Mouse (Mus musculus): ENCODE results near the gene Vwa8. TPM values are rescaled to one million over a fixed set of nuclear protein-coding genes. Genes with fewer than 3 reads are reported as not detected.
"Not testable (repeated sequence)": the region's sequence is repeated elsewhere in the genome, so short reads cannot be mapped to it uniquely, and the experiment has no call there.

The Vwa8 gene
- total RNA-seq, 2 experiments from 2014 or later = 23.3 to 28.0 TPM

DNA sequence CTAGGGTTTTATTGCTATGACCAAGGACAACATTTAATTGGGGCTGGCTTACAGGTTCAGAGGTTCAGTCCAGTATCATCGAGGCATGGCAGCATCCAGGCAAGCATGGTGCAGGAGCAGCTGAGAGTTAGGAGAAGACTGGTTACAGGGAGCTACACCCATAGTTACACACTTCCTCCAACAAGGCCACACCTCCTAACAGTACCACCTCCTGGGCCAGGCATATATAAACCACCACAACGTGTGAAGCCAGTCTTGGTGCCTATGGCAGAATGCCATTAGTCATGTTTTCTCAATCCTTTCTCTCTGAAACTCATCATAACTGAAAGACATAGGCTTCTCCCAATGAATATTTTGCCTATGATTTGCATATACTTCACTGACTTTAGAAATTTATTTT is 106.9 kb downstream of the Vwa8 start:
- DNase-seq (ENCODE audit: extremely low spot score in 1 of 2, low spot score in 1 of 2) = no peak

DNA sequence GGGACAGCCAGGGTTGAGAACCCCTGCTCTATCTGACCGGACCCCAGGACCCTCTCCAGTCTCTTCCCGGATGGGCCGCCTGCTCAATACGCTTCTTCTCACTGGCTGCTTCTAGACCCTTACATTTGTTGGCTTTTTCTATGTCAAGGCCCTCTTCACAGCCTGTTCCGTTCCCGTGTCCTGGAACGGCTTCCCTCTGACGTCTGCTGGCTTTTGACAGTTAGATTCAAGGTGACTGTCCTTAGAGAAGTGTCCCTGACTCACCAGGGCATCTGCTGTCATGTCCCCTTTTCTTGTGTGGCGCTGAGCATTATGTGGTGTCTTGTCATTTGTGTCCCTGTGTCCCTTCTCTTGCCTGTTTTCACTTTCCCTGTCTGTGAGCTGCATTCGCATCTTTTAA is 121.8 kb downstream of the Vwa8 start:
- DNase-seq (ENCODE audit: extremely low spot score in 1 of 2, low spot score in 1 of 2) = no peak

DNA sequence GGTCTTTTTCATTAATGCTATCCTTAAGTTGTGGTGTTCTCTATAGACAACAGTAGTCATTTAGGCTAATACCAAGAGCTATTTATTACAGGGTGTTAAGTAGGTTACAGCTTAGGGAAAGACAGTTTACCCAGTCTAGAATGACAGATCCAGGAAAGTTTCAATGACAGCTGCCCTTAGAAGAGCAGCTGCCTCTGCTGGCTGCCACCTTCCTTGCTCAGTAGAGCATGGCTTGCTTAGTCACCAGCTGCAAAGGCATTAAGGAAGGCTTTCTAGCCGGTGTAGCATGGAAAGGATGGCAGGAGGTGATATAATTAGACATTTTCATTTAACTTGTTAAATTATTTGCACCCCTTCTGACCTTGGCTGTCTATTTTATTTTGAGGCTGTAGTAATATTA is 123.6 kb downstream of the Vwa8 start:
- no peak for DNase-seq (ENCODE audit: extremely low spot score in 1 of 2, low spot score in 1 of 2)

DNA sequence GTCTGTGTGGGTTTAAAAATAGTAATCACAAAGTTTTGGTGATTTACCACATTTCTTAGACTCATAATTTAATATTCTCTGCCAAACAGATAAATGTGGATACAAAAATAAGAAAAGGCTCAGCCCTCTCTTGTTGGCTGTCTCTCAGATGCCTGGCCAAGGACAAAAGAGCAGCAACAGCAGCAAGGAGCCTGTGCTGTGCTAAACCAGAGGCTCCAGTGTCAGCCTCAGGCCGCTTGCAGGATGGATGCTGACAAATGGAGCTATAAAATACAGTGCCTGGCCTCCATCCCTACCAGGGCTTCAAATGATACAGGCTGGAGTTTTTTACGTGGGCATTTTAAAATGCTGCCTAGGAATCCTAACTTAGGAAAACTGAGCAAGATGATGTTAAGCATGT is 134.3 kb downstream of the Vwa8 start:
- DNase-seq (ENCODE audit: extremely low spot score in 1 of 2, low spot score in 1 of 2) = no peak

DNA sequence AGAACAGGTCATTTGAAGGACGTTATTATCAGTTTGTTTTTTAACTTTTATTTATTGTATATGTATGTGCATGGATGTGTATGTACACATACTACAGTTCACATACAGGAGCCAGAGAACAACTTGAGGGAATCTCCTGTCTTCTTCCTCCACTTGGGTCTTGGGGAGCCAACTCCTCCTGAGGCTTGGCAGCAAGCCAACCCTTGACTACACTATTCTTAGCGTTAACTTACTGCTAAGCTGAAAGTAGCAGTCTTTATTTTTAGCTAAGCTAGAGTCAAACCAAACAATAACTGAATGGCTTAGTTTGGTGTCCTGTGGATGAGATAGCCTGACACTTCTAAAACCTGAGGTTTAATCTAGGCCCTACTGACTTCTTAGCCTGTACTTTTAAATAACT is 135.4 kb downstream of the Vwa8 start:
- DNase-seq (ENCODE audit: extremely low spot score in 1 of 2, low spot score in 1 of 2) = no peak

DNA sequence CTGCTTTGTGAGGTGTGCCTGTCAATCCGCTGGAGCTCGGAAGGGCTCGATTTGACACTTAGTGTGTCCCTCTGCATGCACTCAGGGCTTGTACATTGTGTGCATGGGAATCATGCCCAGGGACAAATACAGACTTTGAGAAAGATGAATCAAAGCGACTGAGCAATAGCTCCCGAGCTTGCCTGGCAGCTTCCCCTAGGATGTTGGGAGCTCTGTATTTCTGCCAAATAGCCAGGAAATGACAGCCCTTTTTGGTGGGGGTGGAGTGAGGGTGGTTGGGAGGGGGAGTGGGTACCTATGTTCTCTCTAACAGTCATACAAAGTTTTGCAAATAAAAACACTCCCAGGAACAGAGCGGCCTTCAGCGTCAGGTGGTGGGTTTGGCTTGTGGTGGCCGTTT is 138.7 kb downstream of the Vwa8 start:
- DNase-seq (ENCODE audit: extremely low spot score in 1 of 2, low spot score in 1 of 2) = peak in 1 of 2 experiments; percentile 22

DNA sequence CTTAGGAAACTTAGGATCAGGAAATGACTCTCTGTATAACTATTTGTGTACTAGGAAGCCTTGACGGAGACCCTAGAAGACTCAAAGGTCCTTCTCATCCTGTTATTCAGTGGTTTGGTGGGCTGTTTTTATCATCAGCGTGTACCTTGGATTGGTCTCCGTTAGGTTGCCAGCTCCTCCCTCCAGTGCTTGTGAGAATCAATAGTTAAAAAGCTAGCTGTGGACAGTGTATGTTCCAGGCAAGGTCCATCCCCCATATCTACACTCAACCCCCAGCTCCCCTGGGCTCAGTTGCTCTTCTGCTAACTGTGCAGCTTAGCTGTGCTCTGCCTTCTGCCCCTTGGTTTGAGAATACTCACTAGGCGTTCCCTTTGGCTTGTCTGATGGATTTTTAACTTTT is 143.6 kb downstream of the Vwa8 start:
- DNase-seq (ENCODE audit: extremely low spot score in 1 of 2, low spot score in 1 of 2) = no peak

DNA sequence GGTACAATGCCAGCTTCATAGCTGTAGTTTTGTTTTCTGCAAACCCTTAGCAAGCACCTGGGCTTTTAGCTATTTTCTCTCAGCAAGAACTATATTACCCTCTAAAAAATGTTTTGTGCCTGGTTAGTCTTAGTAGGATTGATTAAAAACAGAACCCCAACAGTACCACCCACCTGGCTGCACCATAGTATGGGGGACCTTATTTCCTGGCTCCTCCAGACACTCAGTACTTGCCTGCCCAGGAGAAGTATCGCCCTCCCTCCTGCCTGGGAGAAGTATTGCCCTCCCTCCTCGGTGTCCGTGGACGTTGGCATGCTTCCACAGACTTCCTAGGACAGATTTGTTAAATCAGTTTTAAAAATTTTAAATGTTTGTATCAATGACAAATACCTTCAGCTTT is 144.7 kb downstream of the Vwa8 start:
- DNase-seq (ENCODE audit: extremely low spot score in 1 of 2, low spot score in 1 of 2) = no peak

DNA sequence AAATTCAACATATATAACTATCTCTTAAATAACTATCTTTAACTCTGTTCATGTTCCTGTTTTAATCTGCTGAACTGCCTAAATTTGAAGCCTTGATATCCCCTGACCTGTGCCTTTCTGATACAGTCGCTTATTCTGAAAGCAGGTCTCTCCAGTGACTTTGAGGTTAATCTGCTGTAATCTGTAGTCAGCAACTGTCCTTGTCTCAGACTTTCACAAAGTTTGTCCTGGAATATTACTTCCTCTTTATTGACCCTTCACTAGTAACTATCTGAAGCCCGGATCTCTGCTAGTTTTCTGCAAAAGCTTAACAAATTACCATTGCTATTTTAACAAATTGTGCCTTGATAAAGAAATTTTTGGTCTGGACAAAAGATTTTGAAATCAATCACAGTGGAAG is 147.5 kb downstream of the Vwa8 start:
- DNase-seq (ENCODE audit: extremely low spot score in 1 of 2, low spot score in 1 of 2) = no peak

DNA sequence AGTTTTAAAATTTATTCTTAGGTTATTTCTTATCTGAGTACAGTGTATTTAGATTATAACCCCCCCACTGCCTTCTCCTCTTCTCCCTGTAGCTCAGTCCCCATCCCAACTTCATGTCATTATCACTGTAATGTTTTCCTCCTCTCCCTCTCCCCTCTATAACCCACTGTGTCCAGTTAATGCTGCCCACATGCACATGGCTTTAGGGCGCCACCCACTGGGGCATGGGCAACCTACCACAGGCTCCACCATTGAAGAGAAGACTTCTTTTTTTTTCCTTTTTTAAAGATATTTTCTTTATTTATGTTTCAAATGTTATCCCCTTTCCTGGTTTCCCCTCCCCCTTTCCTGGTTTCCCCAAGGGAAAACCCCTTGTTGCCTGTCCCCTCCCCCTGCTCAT is 154.7 kb downstream of the Vwa8 start:
- no peak for DNase-seq (ENCODE audit: extremely low spot score in 1 of 2, low spot score in 1 of 2)

DNA sequence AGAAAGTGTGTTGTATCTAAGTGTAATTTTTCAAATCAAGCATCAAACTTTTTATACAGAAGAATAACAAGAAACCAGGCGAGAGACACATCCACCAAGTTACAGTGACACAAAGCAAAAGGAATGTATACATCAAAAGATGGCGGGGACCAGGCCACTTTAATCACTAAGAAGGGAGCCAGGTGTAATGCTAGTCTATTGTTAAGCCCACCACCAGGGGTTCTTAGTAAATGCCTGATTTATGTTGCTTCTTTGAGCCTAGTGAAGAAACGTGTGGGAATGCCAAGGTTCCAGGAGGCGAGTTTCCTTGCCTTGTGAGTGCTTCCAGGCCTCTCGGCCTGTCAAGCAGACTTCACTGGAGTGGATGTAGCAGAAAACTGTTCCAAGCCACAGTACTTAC is 168.9 kb downstream of the Vwa8 start:
- DNase-seq (ENCODE audit: extremely low spot score in 1 of 2, low spot score in 1 of 2) = not testable (repeated sequence)

DNA sequence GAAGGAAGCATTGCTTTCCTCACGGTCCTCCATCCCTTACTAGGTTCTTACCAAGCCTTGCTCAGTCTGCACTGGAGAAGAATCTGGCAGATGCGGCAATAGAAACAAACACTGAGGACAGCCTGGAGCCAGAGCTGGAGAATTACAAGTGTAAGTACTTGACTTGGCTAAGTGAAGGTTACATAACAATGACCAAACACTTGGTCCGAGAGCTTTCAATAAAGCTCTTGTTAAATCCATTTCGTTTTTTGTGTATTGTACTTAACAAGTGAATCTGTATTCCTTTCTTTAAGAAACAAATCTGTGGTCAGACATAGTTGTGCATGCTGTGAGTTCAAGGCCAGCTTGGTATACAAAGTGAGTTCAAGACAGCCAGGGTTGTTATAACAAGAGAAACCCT is 169.7 kb downstream of the Vwa8 start:
- no peak for DNase-seq (ENCODE audit: extremely low spot score in 1 of 2, low spot score in 1 of 2)

DNA sequence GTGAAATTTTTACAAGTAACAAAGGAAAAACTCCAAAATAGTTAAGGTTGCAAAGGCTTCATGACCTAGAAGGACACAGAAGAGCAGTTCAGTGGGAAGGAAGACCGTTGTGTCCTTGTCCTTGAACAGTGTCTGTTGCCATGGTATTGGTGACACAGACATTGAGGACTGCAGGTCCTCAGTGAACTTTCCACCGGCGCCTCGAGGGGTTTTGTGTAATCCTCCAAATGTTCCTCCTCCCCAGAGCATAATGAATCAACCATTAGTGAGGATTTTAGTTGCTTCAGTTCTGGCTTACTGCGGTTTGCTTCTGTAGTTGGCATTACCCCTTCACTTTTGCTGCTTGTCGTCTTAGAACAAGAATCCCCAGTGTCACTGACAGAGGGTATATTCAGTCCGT is 172.9 kb downstream of the Vwa8 start:
- DNase-seq (ENCODE audit: extremely low spot score in 1 of 2, low spot score in 1 of 2) = no peak

DNA sequence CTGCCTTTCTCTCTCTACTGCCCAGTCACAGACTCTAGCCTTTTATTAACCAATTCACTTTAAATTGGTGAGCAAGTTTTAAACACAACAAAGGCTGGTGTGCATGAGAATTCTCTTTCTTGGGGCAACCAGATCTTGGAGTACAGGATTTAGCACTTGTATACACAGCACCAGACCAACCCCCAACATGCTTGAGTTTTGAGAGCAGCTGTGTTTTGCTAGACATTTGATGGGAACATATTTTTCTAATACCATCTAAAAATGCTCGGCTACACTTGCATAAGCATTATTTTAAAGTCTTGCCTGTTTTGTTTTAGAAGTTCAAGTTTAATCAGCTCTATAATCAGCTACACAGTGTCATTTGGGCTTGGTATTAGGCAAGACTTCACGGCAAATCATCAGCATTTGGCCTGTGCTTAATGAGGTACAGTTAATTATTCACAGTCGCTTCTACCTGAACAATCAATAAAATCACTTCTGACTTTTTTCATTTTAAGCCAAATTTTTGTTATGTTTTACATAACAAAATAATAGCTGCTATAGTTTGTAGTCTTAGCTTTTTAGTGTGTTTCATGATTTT is 180.2 kb downstream of the Vwa8 start:
- DNase-seq (ENCODE audit: extremely low spot score in 1 of 2, low spot score in 1 of 2) = no peak

DNA sequence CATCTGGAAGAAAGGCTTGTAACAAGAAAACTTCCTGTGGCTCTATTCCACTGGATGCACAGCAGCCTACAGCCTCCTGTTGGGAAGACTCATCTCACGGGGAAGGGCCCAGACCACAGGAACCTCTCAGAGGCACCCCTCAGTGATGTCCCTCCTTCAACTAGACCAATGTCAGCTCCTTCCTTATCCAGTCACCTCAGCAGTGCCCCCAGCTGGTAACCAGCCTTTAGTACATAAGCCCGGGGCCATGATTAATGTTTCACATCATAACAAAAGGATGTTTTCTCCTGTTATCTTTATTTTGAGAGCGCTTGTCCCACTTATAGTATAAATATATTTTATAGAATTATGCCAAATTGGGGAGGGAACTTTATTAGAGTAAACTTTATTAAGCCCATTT is 181.9 kb downstream of the Vwa8 start:
- DNase-seq (ENCODE audit: extremely low spot score in 1 of 2, low spot score in 1 of 2) = no peak

DNA sequence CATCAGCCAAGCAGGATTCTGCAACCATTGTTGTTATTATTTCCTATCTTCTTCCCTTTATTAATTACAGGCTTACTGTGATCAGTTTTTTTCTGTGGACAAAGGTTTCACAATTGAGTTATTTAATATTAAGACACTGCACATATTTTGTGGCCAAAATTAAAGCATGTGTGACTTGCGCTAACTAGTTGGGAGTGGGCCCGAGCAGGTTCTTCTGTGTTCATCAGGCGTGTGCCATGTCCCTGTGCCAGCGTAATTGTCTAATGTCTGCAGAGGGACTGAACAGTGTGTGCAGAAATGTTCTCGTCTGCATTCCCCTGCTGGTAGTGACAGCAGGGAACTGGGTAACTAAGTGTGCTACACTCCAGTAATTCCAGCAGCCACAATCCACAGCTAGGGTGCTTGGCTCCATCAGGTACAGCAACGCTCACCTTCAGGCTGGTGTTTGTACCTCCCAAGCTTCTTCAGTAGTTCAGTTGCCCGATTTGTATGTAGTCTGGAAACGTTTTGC is 182.4 kb downstream of the Vwa8 start:
- peak in 1 of 2 experiments; percentile 29 for DNase-seq (ENCODE audit: extremely low spot score in 1 of 2, low spot score in 1 of 2)

DNA sequence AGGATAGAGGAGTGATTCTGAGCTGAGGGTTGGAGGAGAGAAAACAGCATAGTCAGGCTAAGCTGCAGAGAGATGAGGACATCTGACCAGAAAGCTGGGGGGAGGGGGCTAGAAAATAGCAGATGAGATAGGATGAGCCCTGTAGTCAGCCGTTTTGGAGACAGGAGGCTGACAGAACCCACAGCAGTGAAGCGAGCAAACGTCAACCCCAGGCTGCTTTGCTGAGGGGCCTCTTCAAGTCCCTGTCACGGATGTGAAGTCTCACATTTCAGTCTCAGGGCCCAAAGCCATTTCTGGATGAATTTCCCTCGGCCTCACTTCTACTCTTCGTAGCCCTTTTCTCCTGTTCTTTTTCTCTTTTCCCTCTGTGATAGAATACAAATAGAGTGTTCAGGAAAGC is 184.5 kb downstream of the Vwa8 start:
- no peak for DNase-seq (ENCODE audit: extremely low spot score in 1 of 2, low spot score in 1 of 2)

DNA sequence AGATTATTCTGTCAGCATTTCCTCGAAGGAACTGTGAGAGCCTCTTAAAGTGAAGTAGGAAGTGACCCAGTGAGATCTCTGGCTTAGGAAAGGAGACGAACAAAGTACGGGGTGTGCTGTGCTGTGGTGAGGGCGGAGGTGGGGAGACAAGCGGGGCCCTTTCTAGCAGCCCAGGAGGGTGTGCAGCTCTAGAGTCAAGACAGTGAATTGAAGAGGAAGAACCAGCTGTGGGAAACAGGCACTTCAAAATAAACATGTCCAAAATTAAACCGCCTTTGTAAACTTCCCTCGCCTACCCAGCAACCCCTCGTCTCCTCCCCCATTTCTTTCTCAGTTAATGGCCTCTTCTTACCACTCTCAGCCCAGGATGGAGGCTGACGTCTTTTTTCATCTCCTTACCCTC is 185.7 kb downstream of the Vwa8 start:
- no peak for DNase-seq (ENCODE audit: extremely low spot score in 1 of 2, low spot score in 1 of 2)

DNA sequence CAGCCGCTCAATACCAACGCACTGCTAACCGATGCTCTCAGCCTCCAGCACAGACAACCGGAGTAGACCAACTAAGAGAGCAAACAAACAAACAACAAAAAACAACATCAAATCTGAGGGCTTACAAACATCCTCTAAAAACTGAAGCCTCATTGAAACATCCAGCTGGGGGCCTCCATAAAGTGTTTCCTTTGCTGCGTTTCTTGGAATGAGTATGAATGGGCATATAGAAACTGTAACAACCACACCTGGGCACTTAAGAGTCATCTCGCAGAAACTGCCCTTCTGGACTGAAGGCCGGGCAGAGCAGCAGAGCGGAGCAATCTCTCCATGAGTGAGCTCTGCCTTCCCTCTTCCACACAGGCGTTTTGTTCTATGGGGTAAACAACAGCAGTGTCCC is 186.7 kb downstream of the Vwa8 start:
- DNase-seq (ENCODE audit: extremely low spot score in 1 of 2, low spot score in 1 of 2) = no peak

DNA sequence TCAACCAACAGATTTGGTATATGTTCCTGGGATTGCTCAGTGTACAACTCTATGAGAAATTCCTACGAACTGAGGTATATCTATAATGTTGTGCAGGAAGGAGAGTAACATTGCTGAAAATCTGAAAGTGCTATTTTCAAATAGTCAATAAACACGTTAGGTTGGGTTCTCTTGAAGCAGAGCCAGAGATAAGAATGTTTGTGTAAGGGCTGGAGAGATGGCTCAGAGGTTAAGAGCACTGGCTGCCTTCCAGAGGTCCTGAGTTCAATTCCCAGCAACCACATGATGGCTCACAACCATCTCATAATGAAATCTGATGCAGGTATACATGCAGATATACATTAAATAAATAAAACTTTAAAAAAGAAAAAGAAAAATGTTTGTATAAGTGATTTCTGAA is 198.3 kb downstream of the Vwa8 start:
- no peak for DNase-seq (ENCODE audit: extremely low spot score in 1 of 2, low spot score in 1 of 2)

DNA sequence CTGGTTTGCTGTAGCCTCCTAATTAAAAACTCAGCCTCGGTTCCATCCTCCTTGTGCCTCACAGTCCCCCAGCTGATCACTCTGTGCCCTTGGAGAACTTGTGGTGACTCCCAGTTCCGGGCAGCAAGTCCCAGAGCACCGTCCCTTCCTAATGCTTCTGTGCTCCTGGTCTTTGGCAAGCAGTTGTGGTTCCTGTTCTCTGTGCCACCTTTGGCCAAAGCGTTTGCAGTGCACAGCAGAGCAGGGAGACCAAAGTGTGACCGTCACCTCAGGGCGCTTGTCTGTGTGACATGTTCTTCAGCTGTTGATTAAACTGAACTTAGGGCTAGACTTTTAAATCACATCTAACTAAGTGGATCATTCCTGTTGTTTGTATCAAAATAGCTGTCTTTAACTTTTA is 199.1 kb downstream of the Vwa8 start:
- no peak for DNase-seq (ENCODE audit: extremely low spot score in 1 of 2, low spot score in 1 of 2)

DNA sequence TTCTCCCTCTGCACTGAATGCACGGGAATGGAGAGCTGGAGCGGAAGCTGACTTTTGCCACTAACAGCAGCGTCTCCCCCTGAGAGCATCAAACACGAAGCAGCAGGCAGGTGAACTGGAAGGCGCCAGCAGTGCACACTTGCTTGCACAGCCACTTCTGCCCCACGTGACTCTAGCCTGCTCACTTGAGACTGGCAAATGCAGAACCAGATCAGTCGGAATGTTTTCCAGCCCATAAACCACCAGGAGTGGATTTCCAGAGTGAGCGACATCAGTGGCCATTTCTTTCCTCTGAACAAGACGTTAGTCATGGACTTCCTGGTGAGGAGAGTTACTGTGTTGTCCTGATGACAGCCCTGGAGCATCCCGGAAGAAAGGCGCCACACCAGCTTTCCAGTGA is 200.7 kb downstream of the Vwa8 start:
- DNase-seq (ENCODE audit: extremely low spot score in 1 of 2, low spot score in 1 of 2) = no peak

DNA sequence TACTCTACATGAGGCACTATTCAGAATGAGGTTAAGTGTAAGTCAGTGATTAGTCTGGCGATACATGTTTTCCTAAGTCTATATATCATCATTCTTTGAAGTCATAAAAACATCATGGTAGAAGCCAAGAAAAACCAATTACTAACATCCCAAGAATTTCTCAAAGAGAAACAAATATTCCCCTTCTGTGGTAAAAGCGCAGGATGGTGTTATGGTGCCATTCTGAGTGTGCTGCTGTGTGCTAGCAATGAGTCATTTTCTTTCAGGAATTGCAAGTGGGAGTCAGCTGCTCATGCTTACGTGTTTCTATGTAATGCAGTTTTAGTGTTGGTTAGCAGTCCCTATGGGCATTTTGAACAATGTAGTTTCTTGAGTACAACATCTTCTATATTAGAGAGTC is 216.8 kb downstream of the Vwa8 start:
- no peak for DNase-seq (ENCODE audit: extremely low spot score in 1 of 2, low spot score in 1 of 2)
